In the genomic region with DNA sequence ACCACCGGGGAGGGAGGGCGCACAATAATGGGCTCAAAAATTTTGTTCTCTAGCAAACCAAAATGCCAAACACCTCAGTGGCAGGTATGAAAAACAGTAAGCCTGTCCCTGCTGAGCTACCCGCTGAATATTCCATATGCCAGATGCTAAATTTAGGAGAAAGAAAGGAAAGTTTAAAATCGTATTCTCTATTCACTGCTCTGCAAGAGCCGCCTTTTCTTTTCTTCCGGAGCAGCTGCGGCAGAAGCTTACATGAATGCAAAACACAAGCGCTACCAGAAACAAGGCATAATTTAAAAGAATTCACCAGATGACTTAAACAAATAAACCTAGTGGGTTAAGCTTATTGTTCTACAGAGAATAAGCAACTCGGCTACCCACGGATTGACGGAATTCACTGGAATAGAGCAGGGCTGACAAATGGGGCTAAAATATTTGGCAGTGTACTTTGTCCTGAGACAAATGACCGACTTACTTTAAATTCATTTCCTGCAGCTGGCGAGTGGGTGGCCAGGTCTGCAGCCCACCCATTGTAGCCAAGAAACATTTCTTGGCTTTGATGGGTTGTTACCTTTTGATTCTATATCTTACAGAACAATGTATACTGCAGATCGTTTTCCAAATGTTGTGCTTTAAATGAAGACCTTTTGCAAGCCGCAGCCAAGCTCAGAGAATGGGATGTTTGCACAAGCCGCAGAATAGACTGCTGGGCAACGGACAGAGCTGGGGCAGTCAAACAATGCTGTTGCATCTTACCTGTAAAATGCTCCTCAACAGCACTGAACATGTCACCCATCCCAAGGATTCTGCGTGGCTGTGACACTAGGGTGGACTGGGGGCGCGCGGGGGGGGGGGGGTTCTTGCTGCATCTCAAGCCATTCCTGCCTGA, we compare ENCODE assay signal across 9 mouse cellular contexts. TPM values are rescaled to one million over a fixed set of nuclear protein-coding genes. Genes with fewer than 3 reads are reported as not detected.
DNase-seq lines count a peak whose midpoint lies in the region; ATAC-seq lines count a peak whose summit lies in the region.
"Had no signal": no experiment of that assay in that cellular context is flagged by ENCODE, and none has a peak within 500 bp of the region (broad histone marks: within the 10 kb centered on the region; RNA-seq: fewer than 3 reads in every experiment).

No protein-coding gene starts in this region.

- H3K36me3 ChIP-seq in heart, embryonic 12.5 days: no peaks in the 10 kb centered on the region
- no peaks in the 10 kb centered on the region for H3K36me3 ChIP-seq in embryonic facial prominence, embryonic 12.5 days
- no peaks in the 10 kb centered on the region for H3K36me3 ChIP-seq in neural tube, embryonic 13.5 days

- H3K4me2 ChIP-seq in heart, embryonic 12.5 days: peak overlapping the region; percentile 51
- H3K4me2 ChIP-seq in embryonic facial prominence, embryonic 12.5 days (replicated peaks): peak overlapping the region; percentile 45
- H3K4me2 ChIP-seq in neural tube, embryonic 13.5 days: peak overlapping the region; percentile 57

- WGBS in heart, embryonic 12.5 days: 36% methylated on average over 21 of the region's 21 CpGs
- 33% methylated on average over 21 of the region's 21 CpGs for WGBS in embryonic facial prominence, embryonic 12.5 days
- WGBS in neural tube, embryonic 13.5 days: 17% methylated on average over 21 of the region's 21 CpGs

- ATAC-seq in heart, embryonic 12.5 days (ENCODE audit: insufficient number of reproducible peaks, low FRiP score): no peak
- ATAC-seq in embryonic facial prominence, embryonic 12.5 days (ENCODE audit: insufficient number of reproducible peaks, insufficient read depth, low FRiP score, low TSS enrichment): no peak
- ATAC-seq in neural tube, embryonic 13.5 days (ENCODE audit: low read depth): peak; percentile 23; the same call in 1 of the 2 replicates
- no peak for ATAC-seq in CD4-positive, CD25-positive, alpha-beta regulatory T cell, adult 4 months

- no peak overlapping the region for H3K27ac ChIP-seq in heart, embryonic 12.5 days (ENCODE audit: poor library complexity, severe bottlenecking)
- H3K27ac ChIP-seq in embryonic facial prominence, embryonic 12.5 days: 0 out of 2 replicates have a peak overlapping the region, but pooled peaks have one; percentile 25
- peak overlapping the region; percentile 47; the same call in 1 of the 2 replicates for H3K27ac ChIP-seq in neural tube, embryonic 13.5 days (replicated peaks)

- H3K9ac ChIP-seq in heart, embryonic 12.5 days: no peak overlapping the region
- H3K9ac ChIP-seq in embryonic facial prominence, embryonic 12.5 days: no peak overlapping the region
- peak overlapping the region; percentile 65 for H3K9ac ChIP-seq in neural tube, embryonic 13.5 days

- DNase-seq in heart, adult 8-10 months (ENCODE audit: low spot score): no peak
- peak; percentile 86 for DNase-seq in brain, adult 2 months (ENCODE audit: low read depth, low spot score)
- peak; percentile 36 for DNase-seq in layer of hippocampus, adult 9-11 months
- no peak for DNase-seq in urinary bladder, postnatal 10 days (ENCODE audit: low spot score)

- H3K4me3 ChIP-seq in heart, embryonic 12.5 days: peak overlapping the region; percentile 5; the same call in 1 of the 2 replicates
- peak overlapping the region; percentile 11; the same call in 1 of the 2 replicates for H3K4me3 ChIP-seq in embryonic facial prominence, embryonic 12.5 days
- peak overlapping the region; percentile 27 for H3K4me3 ChIP-seq in neural tube, embryonic 13.5 days

- H3K27me3 ChIP-seq in heart, embryonic 12.5 days (replicated peaks): no peaks in the 10 kb centered on the region
- no peaks in the 10 kb centered on the region for H3K27me3 ChIP-seq in embryonic facial prominence, embryonic 12.5 days
- H3K27me3 ChIP-seq in neural tube, embryonic 13.5 days: no peaks in the 10 kb centered on the region
- H3K27me3 ChIP-seq: CH12.LX had no signal

- no peaks in the 10 kb centered on the region for H3K4me1 ChIP-seq in heart, embryonic 12.5 days (replicated peaks)
- no peaks in the 10 kb centered on the region for H3K4me1 ChIP-seq in embryonic facial prominence, embryonic 12.5 days
- H3K4me1 ChIP-seq in neural tube, embryonic 13.5 days (replicated peaks): peaks cover 20% of the 10 kb centered on the region

- no peaks in the 10 kb centered on the region for H3K9me3 ChIP-seq in heart, embryonic 12.5 days (replicated peaks)
- H3K9me3 ChIP-seq in embryonic facial prominence, embryonic 12.5 days: no peaks in the 10 kb centered on the region
- H3K9me3 ChIP-seq in neural tube, embryonic 13.5 days: no peaks in the 10 kb centered on the region

RNA-seq across cellular contexts. Expression of a gene that starts 43.8 kb away (rescaled TPM):
- 44.7 and 48.3 TPM in 2 replicates for polyA plus RNA-seq in heart, embryonic 12.5 days (2016; fragmentation: Nextera tagmentation; extraction: Ambion mirVana)
- 10 to 100 TPM; 27.1 to 32.1 (median 31.6) TPM for total RNA-seq in heart, adult 8-10 months (2022)
- polyA plus RNA-seq in embryonic facial prominence, embryonic 12.5 days (2016; fragmentation: Nextera tagmentation; extraction: Ambion mirVana): 148 and 162 TPM in 2 replicates
- 120 and 121 TPM in 2 replicates for polyA plus RNA-seq in neural tube, embryonic 13.5 days (2015; fragmentation: Nextera tagmentation; extraction: Ambion mirVana)
- polyA plus RNA-seq in CD4-positive, CD25-positive, alpha-beta regulatory T cell, adult 4 months (2017; shearing (Covaris generic)): 10 to 100 TPM; 33.8 to 39.6 TPM

Comparison
In these comparisons a context has a peak if more than half of its experiments do, and no peak if none do; other contexts are left out.
1. DNase-seq: peak in brain, adult 2 months (single experiment) and layer of hippocampus, adult 9-11 months (single experiment); none in heart, adult 8-10 months (single experiment) and urinary bladder, postnatal 10 days (single experiment).
2. Peak in every context shown above with its lines, with median percentiles within 50 percentile points of each other: H3K4me2 ChIP-seq and H3K4me3 ChIP-seq.